Comparison of ENCODE assay signal across 8 mouse cellular contexts in the genomic region with DNA sequence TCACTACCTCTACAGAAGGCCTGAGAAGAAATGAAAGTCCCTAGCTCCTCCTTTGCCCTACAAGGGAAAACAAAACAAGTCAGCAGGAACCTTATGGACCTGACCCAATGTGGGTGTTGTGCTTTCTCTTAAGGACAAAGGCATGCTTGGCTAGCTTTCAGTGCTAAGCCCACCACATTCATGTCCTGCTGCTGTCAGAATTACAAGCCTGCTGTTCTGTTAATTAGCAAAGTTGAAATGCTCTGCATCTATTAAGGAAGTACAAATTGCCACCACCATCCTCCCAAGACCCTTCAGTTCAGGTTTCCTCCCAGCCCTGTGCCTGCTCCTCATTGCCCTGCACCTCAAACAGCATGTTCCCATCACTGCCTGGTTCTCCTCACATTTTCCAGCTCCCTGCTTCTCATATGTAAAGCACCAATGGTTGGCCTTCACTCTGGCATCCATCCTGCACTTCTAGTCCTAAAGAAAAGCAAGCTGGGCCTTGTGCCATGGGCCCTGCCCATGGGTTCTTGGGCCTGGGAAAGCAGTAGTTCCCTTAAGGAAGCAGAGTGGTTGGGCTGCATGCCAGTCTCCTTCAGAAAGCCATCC.
DNase-seq lines count a peak whose midpoint lies in the region; ATAC-seq and TF ChIP-seq lines count a peak whose summit lies in the region.
"Had no signal": no experiment of that assay in that cellular context is flagged by ENCODE, and none has a peak within 500 bp of the region (broad histone marks: within the 10 kb centered on the region; RNA-seq: fewer than 3 reads in every experiment).

No protein-coding gene starts in this region.

- no peaks in the 10 kb centered on the region for H3K36me3 ChIP-seq in forebrain, embryonic 15.5 days
- H3K36me3 ChIP-seq: limb, embryonic 15.5 days had no signal

- H3K27ac ChIP-seq in left cerebral cortex, adult 2 months, result peak overlapping the region; percentile 0
- peak overlapping the region; percentile 34 for H3K27ac ChIP-seq in forebrain, embryonic 15.5 days (replicated peaks)
- H3K27ac ChIP-seq: limb, embryonic 15.5 days had no signal

- TF ChIP-seq CTCF in left cerebral cortex, adult 2 months (IDR thresholded peaks at IDR 0.05), result no peak

- intact Hi-C loops in left cerebral cortex, adult 2 months (cut with DNase I), result loop anchor here (5.0 kb wide), 1 partner anchor 177 kb away; a partner anchor contains a TSS

- peak in 1 of 2 experiments; percentile 48 for DNase-seq in left cerebral cortex, adult 2 months (ENCODE audit: extremely low spot score in 1 of 2, low spot score in 2 of 2)
- DNase-seq in left cerebral cortex, adult 11 months (ENCODE audit: low spot score), result no peak
- peak; percentile 49 to 79 for DNase-seq in layer of hippocampus, postnatal 14 days (ENCODE audit: low spot score in 2 of 2)
- peak; percentile 53 for DNase-seq in right cerebral cortex, postnatal 14 days
- DNase-seq in adrenal gland, postnatal 10 days, result no peak
- DNase-seq in cerebellum, adult 18-20 months, result no peak

- H3K9ac ChIP-seq in forebrain, embryonic 15.5 days (replicated peaks), result no peak overlapping the region
- H3K9ac ChIP-seq: limb, embryonic 15.5 days had no signal

- H3K4me1 ChIP-seq in forebrain, embryonic 15.5 days, result peaks cover 38% of the 10 kb centered on the region

- ATAC-seq in forebrain, embryonic 15.5 days (replicated peaks), result peak; percentile 89

- H3K27me3 ChIP-seq in forebrain, embryonic 15.5 days, result no peaks in the 10 kb centered on the region
- H3K27me3 ChIP-seq: limb, embryonic 15.5 days had no signal

- no peak overlapping the region for H3K4me2 ChIP-seq in forebrain, embryonic 15.5 days (replicated peaks)
- H3K4me2 ChIP-seq: limb, embryonic 15.5 days had no signal

- no peak overlapping the region for H3K4me3 ChIP-seq in left cerebral cortex, adult 2 months
- no peak overlapping the region for H3K4me3 ChIP-seq in forebrain, embryonic 15.5 days
- H3K4me3 ChIP-seq: limb, embryonic 15.5 days had no signal

- H3K9me3 ChIP-seq in forebrain, embryonic 15.5 days, result no peaks in the 10 kb centered on the region
- H3K9me3 ChIP-seq: limb, embryonic 15.5 days had no signal

Comparison
In these comparisons a context has a peak if more than half of its experiments do, and no peak if none do; other contexts are left out.
1. DNase-seq: peak in layer of hippocampus, postnatal 14 days (2 of 2) and right cerebral cortex, postnatal 14 days (single experiment); none in left cerebral cortex, adult 11 months (single experiment), adrenal gland, postnatal 10 days (single experiment) and cerebellum, adult 18-20 months (0 of 2).